Mouse (Mus musculus): Measurements from ENCODE around the gene Fcho1.

GRCm38 (mm10) chr8:71678216-71678615 lies 47.3 kb downstream of the Fcho1 start:
- TF ChIP-seq CTCF (IDR thresholded peaks at IDR 0.05), result no peak
- TF ChIP-seq EP300 (IDR thresholded peaks at IDR 0.05), result no peak
